13 mouse cellular contexts compared by ENCODE assay signal in genomic region chr3:51066373-51066772, GRCm38 (mm10).
"Had no signal": no experiment of that assay in that cellular context is flagged by ENCODE, and none has a peak within 500 bp of the region (broad histone marks: within the 10 kb centered on the region; RNA-seq: fewer than 3 reads in every experiment).

No protein-coding gene starts in this region.

- H3K4me2 ChIP-seq: limb, embryonic 12.5 days; neural tube, embryonic 15.5 days had no signal

- H3K4me3 ChIP-seq: limb, embryonic 12.5 days; midbrain, embryonic 10.5 days; myocyte; neural tube, embryonic 15.5 days had no signal

- H3K9me3 ChIP-seq: limb, embryonic 12.5 days; midbrain, embryonic 10.5 days; neural tube, embryonic 15.5 days had no signal

- H3K36me3 ChIP-seq: limb, embryonic 12.5 days; midbrain, embryonic 10.5 days; neural tube, embryonic 15.5 days had no signal

- H3K27me3 ChIP-seq: limb, embryonic 12.5 days; neural tube, embryonic 15.5 days had no signal

- H3K27ac ChIP-seq: limb, embryonic 12.5 days; liver, embryonic 14.5 days; midbrain, embryonic 10.5 days; neural tube, embryonic 15.5 days; stomach, postnatal 0 days had no signal

- H3K9ac ChIP-seq: limb, embryonic 12.5 days; liver, embryonic 14.5 days; neural tube, embryonic 15.5 days had no signal

- DNase-seq: kidney, adult 11 months; layer of hippocampus, adult 9-11 months; layer of hippocampus, postnatal 36 days; midbrain, embryonic 14.5 days; right cerebral cortex, adult 18-20 months; right cerebral cortex, postnatal 25 days; thymus, postnatal 4 days had no signal
